Mouse (Mus musculus) embryo, embryonic 11.5 days (tissue): Measurements from ENCODE around the gene Vmn1r76.

Source experiments
- DNase-seq: peaks from one replicate; pipeline ENCODE4 v3.0.0-alpha.2; 2012; ENCODE audit warnings: low read depth, low spot score

The Vmn1r76 gene

DNA sequence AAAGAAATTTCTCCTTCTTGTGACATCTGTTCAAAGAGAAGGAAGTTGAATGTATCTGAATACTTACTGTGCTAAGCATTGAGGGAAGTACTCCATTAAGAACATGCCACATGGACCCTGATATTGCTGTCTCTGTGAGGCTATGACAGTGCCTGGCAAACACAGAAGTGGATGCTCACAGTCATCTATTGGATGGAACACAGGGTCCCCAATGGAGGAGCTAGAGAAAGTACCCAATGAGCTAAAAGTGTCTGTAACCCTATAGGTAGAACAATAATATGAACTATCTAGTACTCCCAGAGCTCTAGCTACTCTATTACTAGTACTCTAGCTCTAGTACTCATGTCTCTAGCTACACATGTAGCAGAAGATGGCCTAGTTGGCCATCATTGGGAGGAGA, at the start of gene Vmn1r76:
Gene Vmn1r76, minus strand, starts transcription at position 101 of the 400 bp plus-strand sequence.
- no peak for DNase-seq

DNA sequence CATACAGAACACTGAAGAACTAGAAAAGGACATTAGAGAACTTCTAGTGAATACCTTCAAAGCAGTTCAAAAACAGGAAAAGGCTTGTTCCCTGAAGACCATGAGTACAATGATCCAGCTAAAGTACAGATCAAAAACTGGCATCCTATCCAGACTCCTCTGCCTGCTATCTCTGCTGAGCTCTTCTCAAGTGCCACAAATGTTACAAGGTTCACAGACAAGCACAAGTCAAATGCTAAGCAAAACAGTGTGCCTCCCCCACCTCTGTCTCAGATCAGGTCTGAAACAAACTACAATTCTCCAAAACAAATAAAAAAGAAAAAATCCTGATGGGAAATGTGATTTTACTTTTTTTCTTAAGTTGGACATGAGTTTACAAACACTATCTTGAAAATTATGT, 34.6 kb upstream of the Vmn1r76 start:
- no peak for DNase-seq

DNA sequence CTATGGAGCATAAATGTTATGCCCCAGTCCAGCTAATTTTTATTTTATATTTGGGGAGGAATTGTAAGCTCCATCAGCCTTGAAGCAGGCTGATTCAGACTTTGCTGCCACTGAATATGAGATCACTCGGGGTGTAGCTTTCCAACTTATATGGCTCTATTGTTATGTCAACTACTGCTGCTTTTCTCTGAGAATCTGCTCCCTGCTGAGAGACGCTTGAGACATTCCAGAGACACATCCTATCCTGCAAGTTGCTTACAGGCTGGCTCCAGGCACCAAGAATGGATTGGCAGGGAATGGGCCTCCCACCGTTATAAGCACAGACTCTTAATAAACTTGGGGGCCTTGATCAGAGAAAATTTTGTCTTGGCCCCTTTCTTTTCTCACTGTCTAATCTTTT, 10.0 kb upstream of the Vmn1r76 start:
- no peak for DNase-seq

DNA sequence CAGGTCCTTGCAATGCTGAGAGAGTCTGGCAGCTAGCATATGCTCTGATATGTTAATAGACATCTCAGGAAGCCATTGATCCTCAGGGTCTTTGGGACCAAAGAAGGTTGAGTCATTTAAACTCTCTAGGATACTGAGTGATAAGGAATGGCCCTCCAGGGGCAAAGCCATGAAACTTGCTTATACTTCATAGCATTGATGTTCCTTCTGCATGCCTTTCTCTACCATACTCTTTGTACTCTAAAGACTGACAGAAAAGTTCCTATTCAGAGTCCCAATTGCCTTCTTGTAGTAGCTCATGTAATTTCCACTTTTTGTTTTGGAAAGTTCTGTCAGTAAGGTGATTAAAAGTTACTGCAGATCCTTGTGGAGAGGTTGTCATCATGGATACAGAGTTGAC, 63.7 kb downstream of the Vmn1r76 start, which contains the start of gene Vmn1r75:
Gene Vmn1r75, plus strand, starts transcription at position 301 of the 400 bp plus-strand sequence.
- no peak for DNase-seq
